Mouse (Mus musculus) left cerebral cortex, adult 9 months (tissue): ENCODE measurements around the gene Syne1.

ENCODE experiments used
- DNase-seq, 2 experiments: peaks; one replicate each; pipeline ENCODE4 v3.0.0; 2022; ENCODE audit warnings: low spot score in 2 of 2

Syne1 gene

DNA sequence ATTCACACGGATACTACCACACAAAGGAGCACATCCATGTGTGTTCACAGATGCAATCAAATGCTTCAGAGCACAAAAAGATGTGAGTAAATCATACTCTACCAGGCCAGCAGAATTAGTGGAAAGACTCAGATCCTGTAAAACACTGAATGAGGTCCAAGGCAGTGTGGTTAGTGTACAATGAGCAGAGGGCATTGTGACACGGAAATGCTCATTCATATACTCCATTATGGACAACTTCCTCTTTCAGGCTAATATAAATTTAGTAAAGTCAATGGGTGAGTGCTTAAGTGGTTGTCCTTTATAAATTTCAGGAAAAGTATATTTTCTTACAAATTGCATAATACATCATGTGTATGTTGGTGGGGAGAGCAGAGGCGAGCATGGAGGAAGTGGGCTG is 484.2 kb downstream of the Syne1 start:
- DNase-seq, result no peak

DNA sequence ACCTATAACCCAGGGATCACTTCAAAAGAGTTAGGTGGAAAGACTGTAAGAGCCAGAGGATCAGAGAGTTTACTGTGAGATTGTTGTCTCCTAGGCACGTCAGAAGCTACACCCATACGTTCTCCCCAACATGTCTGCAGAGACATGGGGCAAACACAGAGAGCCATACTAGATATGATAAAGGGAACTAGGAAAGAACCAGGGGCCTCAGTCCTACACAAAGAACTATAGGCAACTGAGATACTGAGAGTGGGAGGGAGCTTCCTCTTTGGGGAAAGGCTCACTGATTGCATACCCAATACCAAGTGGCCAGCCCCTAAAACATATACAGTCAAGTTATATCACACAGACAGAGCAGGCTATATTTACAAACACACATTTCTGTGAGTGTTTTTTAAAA is 491.3 kb downstream of the Syne1 start:
- no peak for DNase-seq

DNA sequence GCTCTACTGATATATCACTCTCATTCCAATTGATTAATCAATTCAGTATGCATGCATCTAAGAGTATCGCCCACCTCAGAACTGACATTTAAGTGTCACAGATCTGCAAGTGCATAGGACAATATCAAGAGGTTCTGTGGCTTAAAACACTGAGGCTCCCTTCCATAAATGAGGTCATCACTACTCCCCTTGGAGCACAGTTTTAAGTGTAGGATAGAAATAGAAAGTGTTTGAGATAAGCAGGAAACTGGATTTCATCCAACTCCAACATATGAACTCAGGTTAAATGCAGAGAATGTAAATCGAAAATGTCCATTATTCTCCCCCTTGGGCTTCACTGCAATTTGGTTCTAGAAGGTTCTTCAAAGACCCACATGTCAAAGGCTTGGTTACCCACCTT is 492.4 kb downstream of the Syne1 start:
- DNase-seq, result no peak

DNA sequence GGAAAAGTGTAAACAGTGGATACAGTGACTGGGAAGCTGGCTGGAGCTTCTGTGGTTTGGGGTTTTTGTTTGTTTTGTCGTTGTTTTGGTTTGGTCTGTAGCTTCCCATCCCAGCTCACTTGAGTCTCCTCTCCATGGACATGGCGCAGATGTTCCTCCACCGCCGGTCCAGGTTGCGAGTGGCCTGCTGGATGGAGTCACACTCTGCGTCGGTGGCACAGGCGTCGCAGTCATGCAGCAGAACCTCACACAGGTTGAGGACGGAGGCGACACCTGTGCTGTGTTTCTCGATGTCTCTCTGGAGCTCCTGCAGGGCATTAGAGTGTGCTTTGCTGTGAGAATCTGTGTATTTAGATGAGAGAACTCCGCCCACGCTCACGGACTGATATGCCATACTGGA is 493.6 kb downstream of the Syne1 start:
- no peak for DNase-seq

DNA sequence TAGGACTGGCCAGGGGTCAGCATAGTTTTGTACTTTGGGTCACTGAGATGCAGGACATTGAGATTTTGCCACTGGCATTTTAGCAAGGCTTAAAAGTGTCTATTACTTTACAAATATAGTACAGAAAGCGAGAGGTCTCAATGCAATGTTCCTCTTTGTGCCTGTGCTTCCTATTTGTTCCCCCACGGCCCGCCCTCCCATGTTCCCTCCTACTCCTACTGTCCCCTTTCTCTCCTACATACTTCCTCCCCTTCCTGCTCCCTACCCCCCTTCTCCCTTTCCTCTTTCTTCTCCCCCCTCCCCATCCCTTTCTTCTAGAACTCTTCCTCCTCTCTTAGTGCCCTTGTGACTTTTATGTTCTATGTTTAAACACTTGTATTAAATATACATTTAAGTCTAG is 494.3 kb downstream of the Syne1 start:
- DNase-seq, result no peak

DNA sequence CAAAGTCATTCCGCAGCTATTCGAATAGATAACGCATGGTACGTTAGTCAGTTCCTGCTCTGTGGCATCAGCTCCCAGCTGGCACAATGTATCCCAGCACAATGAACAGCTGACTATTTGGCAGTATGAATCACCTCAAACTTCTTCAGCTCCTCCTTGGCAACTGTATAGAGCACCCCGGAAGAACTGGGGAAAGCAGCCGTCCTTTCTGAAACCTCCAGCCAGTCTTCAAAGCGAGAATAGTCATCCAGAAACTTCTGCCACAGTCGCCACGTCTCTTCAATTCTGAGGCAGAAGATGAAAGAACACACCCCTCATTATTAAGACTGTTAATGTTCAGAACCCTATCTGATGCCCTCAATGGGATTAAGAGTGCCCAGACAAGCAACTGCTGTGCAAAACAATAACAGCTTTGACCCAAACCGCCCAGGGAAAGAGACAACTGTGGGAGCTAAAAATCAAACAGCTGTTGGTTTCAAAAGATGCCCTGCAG is 495.0 kb downstream of the Syne1 start:
- no peak for DNase-seq

DNA sequence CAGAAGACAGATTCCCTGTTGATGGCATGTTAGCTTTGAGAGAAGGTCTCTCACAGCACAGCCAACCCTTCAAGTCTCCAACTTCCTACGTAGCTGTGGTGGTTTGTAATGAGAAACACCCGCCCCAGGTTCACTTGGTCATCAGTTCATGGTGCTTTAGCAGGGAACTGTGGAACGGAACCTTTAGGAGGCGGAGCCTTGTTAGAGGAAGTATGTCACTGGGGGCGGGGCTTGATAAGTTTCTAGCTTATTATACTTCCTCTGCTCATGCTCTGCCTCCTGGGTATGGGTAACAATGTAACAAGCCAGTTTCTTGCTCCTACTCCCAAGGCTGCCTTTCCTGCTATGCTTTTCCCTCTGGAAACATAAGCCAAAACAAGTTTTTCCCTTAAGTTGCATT is 505.6 kb downstream of the Syne1 start:
- DNase-seq, result no peak

DNA sequence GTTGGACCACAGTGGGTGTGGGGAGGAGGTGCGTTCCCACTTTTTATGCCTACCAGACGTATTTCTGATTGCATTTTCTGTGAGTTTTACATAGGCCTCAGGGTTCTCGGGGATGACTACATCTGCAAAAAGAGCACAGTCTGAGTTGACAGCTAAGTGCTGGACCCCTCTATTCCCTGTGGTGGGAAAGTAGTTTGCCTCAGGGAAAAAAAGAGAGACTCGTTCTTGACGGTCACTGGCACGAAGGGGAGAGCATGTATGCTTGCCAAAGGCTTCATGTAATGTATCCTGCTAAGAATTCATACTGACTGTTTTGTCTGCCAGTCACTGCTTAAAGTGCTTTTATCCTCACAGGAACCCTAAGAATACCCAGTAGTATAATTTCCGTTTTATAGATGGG is 506.1 kb downstream of the Syne1 start:
- DNase-seq, result no peak

DNA sequence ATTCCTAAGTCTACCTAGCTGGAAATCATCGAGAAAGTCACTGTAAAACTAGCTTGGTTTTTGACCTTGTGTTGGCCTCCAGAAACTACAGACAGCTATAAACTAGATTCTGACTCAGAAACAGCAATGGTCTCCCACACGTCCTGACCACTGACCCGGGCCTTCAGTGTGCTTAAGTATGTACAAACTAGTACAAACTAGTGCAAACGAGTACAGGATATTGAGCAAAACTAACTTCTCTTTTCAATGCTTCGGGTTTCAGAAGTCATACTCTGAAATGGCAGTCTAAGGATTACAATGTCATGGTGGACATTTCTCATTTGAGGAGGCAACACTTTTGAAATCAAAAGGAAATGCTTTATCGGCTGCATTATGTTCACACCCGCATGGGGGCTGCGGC is 506.8 kb downstream of the Syne1 start:
- DNase-seq, result no peak

DNA sequence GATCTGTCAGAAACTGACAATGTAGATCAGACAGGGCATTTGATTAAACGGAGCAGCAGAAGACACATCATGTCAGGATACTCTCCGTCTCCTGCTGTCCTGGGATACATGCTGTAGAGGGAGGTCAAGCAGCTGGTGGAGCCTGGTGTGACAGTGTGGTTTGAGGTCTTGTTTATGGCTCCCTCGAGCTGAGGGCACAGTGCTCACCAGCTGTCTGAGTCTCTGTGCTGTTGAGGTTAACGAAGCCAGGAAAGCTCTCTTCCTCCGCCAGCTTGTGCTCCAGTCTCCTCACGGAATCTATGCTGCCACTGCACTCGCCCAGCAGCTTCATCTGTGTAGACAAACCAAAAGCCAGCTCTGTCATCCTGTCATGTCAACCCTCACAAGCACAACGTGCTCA is 510.0 kb downstream of the Syne1 start:
- no peak for DNase-seq

DNA sequence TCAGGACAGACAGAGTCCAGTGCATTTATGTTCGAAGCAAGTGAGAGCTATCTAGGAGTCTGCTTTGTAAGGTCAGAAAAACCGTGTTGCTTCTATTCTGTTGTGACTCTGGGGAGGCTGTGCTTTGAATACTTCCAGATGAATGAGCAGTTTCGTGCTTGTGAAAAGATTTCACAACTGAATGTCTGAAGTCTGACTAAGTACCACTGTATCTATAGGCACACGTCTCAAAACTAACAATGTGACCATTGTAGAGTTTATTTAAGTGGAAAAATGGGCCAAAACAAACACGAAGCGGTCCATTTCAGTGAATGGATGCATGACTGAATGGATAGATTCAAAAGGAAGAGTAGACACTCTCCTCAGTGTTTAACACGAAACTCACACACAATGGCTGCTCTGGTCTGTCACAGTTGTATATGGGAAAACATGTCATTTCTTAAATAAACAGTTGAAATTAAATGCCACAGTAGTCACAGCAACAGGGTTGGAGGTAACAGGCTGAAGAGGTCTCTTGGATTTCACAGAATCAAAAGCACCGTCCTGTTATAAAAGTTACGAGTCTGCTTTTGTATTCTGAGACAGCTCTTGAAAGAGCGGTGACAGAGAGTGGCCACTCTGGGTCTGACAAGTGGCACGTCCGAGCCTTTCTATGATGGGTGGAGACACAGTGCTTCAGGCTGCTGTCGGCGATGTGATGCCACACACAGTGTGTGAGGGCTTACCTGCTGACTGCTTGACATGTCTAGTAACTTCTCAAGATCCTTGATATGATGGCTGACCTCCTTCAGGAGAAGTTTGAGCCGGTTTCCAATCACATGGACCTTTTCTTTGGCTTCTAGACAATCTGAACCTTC is 518.9 kb downstream of the Syne1 start:
- DNase-seq, result no peak

DNA sequence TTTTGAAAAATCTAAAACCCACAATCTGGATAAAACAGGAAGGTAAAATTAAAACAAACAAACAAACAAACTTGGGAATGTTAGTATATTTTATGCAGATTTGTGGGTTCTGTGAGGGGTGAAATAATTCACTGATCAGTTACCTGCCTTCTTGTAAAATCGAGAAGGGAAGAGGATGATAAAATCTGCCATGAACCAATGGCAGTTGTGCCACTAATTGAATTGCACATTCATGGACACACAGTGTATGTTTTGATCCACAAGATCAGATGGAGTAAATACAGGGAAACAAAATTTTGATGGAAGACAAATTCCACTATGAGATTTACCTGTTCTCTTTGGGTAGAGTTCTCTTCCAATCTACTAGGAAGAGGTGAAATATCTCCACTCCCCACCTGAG is 521.4 kb downstream of the Syne1 start:
- no peak for DNase-seq

DNA sequence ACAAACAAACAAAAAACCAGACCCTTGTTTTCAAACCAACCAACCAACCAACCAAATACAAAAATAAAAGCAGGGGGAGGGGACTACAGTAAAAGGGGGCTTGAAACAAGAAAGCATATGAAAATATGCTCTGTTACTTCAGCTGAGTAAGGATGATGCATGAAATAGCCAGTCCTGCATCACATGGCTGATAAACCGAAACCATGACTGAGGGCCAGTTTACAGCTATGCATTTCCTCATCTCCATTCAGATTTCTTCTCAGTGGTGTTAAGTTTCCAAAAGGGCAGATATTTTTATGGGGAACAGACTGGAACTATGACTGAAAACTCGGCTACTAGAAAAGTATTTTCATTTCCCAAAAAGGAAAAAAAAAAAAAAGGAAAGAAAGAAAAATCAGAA is 522.1 kb downstream of the Syne1 start:
- no peak for DNase-seq

DNA sequence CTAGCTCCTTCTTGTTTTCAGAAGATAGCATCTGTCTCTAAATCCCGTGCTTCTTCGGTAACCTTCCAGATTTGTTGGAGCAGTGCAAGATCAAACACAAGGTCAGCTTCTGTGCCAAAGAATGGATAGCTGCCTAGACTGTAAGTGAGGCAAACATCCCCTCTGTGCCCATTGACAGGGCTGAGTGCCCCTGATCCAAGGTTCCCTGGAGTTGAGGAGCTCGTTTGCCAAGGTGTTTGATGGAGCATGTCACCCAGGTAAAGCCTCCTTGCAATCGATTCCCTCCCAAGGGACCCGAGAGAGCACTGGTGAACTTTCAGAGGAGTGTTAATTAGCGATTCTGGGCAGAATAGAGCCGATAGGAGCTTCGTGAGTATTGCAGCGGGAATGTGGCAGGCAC is 523.0 kb downstream of the Syne1 start:
- DNase-seq, result no peak

DNA sequence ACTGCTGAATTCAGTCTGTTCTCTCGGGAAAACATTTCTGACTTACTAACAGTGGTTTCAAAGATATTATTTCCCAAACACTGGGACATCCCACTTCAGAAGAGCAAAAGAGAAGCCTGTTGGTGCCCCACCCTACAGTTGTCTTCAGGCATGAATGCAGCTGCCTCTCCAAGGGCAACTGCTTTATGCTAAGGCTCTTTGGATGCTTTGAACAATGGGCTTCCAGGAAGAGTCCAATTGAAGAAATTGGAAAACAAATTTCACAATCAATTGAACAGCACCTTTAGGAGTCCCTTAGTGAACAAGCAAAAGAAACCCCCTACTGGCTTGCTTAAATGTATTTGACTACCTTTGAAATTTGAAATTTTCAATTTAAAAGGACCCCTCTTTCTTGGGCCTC is 524.1 kb downstream of the Syne1 start:
- no peak for DNase-seq

DNA sequence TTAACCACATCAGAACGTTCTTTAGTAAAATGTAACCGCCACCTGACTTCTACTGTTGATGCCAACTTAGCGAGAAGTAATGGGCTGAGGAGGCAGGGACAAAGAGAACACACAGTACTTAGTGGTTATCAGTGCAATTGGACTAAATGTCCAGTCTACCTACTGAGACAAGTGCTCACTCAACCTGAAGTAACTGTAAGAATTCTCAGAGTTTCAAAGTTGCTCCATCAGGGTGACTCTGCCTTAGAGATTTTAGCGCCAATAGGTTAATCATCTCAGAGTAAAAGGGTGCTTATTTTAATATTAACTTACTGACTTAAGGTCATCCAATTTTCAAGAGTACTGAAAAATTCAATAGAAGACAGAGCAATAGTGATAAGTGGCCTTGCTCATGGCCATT is 525.4 kb downstream of the Syne1 start:
- DNase-seq, result no peak

DNA sequence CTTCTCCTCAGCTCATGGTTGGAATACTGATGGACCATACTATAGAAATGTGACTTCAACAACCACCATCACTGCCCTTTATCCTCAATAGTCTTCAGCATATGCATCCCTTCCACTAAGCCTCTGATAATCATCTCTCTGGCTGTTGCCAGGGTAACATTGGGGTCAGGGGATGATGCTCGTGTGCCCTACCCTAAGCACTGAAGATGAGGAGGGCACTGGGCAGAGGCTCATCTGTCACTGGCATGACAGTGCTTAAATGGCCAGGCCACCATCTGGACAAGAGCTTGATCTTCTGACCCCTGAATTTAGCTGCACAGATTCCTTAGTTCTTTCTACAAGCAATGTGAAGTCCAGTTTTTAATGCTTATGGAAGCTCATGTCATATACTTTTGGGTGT is 534.1 kb downstream of the Syne1 start:
- no peak for DNase-seq

DNA sequence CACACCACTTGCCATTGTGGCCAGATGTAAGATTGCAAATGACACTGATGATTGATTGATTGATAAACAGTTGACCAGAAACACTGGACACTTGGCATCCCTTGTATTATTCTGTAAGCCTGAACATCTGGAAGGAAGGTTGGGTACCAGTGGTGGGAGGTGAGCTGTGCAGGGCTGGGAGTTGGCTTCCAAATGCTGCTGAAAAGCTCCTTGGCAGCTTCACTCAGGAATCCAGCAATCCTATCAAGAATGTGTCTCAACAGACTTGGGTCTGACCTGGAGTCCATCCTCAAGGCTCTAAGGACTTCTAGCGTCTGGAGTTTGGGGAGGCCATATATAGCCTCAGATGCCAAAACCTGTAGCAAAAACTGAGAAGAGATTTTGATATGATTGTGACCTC is 536.3 kb downstream of the Syne1 start:
- DNase-seq, result no peak

DNA sequence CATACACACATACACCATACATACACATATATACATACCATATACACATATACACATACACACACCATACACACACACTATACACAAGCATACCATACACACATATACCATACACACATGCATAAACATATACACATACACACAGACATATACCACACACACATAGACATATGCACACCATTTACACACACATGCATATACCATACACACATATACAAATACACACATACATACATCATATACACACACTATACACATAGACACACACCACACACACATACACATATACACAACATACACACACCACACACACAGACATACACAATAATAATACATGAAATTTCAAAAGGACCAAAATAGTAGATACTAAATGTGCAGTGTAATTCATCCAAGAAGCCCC is 539.3 kb downstream of the Syne1 start:
- no peak for DNase-seq

DNA sequence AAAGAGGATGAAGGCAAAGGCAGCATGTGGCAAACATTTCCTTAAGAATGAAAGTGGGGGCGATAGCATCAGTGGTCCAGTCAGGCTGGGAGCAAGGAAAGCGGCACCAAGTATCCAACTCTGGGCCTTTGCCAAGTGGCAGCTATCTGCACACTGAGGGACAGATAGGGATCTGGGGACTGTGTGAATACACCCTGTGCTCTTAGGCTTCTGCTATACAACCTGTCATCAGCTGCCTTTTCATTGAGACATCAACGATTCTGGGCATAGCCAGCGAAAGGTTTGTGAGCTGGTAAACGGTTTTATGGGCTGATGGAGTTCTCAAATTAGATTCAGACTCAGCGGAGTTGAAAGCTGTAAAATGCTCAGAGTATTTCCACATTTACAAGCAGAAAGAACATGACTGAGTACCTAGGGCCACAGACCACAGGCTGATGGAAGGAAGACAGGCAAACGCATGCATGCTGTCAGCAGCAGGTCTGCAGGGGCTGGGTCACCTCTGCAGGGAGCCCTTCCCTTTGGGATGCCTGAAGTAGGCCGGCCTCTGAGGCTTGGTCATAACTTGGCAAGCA is 542.4 kb downstream of the Syne1 start:
- no peak for DNase-seq

DNA sequence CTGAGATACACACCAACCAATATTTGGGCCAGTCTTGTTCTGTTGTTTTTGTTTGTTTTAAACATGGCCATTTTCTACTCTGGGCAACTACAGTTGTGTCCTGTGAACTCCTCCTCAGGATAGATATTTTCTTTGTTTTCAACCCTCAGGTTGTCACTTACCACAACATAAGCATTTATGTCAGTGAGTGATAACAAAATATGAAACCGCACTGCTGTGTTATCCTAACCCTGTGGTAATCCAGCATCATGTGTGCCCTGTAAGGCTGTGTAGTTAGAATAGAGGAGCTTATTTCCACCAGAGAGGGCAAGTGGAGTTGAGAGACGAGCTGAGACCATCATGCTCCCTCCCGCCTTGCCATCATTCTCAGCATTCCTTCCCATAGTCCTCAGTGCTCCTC is 554.7 kb downstream of the Syne1 start:
- DNase-seq, result no peak

DNA sequence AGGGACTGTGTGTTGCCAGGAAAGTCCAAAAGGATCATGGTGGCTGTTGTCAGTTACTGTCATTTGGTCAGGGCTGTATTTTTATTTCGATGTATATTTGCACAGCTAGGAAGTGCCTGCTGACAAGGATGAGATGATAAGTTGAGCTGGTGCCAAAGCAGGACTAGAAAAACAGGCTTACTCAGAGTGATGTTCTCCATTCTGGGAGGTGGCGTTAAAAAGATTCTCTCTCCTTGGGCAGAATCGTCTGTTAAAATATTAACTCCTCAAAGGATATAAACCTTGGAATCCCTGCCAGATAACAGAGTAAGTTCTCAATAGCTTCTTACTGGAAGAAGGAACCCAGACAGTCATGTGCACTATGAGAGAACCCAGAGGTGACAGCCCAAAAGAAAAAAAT is 557.5 kb downstream of the Syne1 start:
- no peak for DNase-seq

DNA sequence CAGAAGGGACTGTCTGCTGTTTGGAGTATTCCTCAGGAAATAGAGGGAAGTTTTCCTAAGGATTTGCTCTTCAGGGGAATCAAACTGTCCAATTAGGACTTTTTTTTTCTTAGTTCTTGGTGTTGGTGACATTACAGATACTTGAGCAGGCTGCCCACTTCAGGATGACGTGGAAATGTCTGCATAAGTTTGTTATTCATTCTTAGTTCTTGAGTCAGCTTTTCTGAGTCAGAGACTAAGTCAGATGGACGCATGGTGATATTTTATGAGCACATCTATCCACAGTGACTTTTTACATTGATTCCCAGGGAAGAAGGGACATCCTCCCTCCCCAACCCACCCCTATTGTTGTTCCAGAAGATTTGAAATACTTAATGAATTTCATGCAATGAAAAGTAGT is 567.4 kb downstream of the Syne1 start:
- DNase-seq, result no peak

DNA sequence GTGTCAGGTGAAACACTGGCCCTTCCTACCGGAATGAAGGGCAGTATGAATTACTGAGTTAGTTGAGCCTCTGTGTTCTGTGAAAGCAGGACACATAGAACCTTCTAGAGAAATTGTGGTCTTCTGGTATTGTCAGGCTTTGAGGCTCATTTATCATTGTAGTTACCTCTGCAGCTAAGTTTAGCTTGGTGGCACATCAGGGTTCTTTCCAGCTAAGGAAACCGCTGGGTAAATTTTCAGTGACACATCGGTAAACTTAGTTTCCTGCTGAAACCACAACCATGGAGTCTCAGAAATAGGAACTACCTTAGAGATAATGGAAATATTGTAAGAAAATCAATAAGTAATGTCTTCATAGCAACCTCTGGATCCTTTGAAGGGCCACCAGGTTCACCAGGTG is 573.9 kb downstream of the Syne1 start:
- no peak for DNase-seq
